Mouse (Mus musculus): ENCODE data around the gene Trim2.

Trim2 gene

DNA sequence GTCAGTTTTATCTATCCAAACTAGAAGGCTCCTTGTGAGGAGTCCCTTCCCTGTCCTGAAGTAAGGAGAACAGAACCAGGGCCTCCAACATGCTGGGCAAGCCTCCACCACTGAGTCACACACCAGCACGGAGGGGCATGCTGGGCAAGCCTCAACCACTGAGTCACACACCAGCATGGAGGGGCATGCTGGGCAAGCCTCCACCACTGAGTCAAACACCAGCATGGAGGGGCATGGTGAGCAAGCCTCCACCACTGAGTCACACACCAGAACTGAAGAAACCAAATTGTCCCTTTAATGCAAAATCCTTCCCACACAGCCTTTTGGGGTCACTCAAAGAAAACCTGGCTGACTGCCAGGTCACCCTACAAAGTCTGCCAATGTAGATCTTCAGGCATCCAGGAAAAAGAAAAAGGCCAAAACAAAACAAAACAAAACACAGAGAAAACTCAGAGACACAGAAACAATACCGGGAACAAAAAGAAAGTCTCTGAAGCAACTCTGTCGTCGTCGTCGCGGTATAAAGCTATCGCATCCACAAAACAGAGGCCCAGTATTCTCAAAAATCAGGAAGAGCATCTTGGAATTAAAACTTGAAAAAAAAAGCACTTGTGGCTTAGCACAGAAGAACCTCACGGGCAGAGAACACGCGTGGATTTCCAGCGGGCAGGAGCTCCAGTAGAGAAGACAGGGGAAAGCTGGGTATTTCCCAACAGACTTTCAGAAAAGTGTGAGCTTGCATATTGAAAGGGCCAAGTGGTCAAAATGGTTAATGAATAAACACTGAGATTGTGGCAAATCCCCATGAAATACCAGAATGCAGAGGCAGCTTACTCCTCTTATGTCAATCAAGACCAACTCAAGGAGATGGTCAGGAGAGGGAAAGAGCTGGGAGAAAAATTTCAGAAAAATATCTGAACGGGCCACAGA lies 12.7 kb downstream of the Trim2 start:
- in situ Hi-C loops (cut with MseI, MboI), result no loop called here

DNA sequence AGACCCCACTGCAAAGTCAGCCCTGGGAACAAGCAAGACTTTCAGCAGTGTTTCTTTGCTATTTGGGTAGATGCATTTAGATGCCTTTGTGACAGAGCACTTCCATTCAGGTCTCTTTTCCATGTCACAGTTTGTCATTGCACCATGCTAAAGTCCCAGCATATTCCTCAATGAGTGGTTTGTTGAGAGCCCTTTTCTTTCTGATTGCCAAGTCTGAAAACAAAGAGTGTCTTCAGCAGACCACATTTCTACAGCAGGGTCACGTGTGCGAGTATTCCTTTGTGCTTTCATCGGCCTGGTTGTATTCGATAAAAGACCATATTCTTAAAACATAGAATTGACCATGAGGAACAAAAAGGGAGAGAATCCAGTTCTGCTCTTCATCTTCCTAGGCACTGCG lies 14.4 kb downstream of the Trim2 start:
- in situ Hi-C loops (cut with MseI, MboI), result no loop called here

DNA sequence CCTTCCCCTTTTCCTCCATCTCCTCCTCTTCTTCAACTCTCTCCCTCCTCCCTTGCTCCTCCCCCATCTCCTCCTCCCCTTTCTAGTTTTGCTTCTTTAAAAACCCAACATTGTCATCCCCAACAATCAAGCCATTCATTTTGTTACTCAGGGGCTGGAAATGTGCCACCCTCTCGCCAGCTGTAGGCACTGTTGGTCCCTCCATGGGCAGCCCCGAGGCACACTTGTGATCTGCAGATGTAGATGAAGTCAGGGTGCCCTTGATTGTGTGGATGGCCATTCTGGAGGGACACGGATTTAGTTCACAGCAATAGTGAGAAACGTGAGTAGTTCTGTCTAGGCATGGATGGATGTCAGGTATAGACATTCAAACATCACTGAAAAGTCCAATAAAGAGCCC lies 17.7 kb downstream of the Trim2 start:
- in situ Hi-C loops (cut with MseI, MboI), result no loop called here

DNA sequence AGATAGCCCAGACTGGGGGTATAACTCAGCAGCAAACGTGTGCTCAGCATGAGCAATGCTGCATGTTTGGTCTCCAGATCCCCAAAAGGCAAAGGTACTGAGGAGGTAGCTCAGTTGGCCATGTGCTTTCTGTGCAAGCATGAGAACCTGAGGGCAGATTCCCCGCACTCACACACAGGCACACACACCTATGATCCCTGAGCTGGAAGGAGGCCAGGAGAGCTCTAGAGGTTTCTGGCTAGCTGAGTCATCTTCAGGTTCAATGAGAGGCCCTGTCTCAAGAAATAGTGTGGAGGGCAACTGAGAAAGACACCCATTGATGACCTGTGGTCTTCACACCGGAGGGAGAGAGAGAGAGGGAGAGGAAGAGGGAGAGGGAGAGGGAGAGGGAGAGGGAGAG lies 19.4 kb downstream of the Trim2 start:
- in situ Hi-C loops (cut with MseI, MboI), result no loop called here

DNA sequence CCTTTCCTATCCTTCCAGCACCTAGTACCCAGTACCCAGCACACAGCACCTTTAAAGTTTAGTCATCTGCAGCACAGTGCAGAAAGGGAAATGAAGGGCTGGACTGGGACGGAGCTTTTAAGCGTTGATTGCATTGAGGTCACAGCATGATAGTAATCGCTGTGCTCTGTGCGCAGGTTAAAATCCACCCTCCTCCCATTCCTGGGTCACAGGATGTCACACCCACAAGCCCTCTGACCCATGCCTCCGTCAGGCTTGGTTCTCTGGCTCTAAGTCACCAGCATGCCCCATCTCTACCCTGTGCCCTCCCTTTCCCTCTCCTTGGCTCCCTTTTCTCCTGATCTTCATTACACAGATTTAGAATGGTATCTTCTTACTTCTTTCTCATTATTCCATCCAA lies 20.4 kb downstream of the Trim2 start:
- in situ Hi-C loops (cut with MseI, MboI), result no loop called here

DNA sequence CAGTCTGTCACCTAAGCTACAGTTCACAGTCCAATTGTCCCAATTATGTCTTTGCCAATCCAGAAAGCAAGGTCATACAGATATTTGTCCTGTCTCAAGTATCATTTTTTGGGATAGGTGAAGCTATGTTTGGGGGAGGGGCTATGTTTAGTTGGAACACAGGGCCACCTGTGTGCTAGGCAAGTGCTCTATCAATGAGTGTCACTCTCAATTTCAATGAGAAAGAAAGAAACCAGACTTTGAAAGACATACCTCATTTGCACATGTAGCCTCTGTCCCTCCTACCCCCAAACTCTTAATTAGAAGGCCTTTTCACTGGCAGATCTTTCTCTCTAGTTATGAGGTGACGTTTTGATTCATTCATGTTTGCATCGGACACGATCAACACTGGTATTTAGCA lies 21.9 kb downstream of the Trim2 start:
- in situ Hi-C loops (cut with MseI, MboI), result no loop called here

DNA sequence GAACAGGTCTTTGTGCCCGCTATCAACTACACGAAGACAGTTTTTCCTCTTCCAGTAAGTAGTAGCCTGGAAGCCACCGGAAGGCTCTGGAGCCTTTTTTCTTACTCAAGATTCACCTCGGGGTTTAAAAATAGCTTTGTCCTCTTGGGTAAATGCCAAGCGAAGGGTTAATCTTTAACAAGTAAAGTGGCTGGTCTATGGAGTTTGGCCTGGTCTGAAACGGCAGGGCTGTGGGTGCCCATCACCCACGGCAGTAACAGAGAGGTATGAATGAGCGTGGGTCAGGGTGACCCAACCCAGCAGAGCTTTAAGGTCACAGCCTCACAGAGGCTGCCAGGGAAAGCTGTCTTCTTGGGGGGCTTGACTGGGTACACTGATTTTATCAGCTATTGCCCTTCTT lies 23.2 kb downstream of the Trim2 start:
- in situ Hi-C loops (cut with MseI, MboI), result no loop called here

DNA sequence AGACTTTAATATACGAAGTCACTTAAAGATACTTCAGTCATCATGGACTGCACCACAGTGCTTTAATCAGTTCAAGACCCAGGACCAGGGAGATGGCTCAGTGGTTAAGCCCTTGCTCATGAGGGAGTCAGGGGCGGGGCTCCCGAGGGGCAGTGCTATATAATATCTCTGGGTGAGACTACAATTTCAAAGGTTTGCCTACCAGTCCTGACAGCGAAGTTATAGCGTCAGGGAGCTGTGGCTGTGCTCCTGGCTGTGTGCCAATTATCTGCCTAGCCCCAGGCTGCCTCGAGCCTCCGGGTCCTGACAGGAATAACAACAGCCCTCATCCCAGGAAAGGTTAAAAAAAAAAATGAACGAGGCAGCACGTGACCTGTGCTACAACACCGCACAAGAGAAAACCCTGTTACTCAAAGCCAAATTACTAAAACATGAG lies 24.7 kb downstream of the Trim2 start:
- in situ Hi-C loops (cut with MseI, MboI), result no loop called here

DNA sequence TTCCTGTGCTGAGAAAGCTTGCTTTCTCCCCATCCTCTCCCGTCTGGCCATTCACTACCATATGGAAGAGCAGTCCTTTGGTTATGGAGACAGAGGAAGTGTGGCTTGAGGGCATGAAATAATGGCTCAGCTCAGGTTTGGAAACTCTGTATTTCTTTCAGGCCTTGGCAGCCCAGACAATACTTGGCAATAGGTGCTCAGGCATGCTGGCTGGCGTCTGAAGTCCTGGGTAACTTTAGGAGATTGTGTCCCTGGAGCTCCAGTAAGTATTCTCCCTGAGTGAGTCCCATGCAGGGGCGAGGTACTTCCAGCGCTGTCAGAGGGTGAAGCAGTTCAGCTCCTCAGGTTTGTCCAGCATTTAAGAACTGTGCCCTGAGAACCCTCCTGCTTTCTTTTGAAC lies 27.9 kb downstream of the Trim2 start:
- in situ Hi-C loops (cut with MseI, MboI), result no loop called here

DNA sequence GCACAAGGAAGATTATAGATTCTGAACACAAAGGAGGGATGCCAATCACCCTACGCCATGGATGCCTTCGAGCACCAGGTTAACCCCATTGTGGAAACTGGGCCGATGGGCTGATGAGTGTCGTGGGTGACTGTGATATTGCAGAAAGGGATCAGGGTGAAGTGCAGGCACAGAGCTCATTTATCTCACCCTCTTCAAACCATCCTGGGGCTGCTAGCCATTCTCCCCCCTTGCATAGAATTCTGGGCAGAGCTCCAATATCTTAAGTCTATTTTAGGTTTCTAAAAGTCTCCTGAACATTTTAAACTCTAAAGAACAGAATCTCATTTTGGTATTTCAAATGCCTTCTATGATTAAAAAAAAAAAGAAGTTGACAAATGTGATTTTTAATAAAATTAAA lies 31.6 kb downstream of the Trim2 start:
- in situ Hi-C loops (cut with MseI, MboI), result no loop called here

DNA sequence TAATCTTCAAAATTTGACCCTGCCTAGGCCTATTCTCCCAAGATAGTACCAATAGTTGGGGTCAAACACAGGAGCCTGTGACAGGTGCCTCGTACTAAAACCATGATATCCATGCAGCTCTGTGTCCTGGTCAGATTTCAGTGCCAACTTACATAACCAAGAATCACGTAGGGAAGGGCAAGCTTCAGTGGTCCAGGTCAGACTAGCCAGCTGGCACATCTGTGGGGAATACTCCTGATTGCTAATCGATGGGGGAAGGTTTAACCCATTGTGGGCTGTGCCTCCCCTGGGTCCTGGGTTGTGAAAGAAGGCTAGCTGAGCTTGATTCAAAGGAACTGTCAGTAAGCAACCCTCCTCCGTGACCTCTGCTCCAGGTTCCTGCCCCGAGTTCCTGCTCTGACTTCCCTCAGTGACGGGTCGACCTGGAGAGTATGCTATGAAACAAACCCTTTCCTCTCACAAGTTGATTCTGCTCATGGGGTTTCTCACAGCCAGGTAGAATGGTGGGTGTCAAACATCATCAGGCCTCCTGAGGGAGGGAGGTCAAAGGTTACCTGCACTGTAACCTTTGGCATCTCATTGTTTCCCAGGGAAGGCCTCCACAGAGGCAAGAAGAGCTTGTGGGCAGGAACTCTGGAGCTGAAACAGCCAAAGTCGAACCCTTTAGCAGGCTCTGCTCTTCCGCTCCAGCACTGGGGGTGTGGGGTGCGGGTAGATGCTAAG lies 34.2 kb downstream of the Trim2 start:
- in situ Hi-C loops (cut with MseI, MboI), result no loop called here

DNA sequence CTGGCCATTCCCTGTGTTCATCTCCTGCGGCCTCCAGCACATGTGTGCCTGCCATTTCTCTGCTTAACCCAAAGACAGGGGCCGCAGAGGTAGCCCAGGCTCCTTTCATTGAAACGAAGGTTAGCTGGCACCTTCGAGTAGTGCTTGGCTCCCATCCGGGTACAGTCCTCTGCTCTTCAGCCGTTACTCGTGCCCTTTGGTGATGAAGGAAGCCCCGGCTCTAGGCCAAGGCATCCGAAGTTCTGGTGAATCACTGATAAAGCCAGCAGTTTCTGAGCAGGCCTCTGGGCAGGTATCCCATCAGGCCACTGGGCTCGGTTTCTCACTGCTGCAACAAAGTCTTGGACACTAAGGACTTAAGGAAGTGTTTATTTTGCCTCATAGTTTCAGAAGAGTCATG lies 34.9 kb downstream of the Trim2 start:
- in situ Hi-C loops (cut with MseI, MboI), result no loop called here

DNA sequence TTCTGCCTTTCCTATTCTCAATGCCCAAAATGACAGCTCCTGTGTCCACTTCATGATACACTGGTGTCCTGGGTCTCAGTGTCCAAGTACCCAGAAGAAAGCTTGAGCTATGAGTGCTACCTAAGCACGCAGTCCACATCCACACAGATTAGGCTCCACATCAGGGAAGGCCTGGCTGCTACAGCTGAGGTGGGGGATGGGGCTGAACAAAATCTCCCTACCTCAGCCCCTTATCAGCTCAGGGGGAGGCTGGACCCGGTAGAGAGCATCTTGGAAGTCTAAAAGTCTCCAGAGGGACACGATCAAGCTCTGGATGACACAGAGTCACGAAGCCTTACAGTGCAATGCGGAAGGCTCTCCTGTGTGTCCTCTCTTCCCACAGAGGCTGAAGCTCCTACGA lies 35.6 kb downstream of the Trim2 start:
- in situ Hi-C loops (cut with MseI, MboI), result no loop called here

DNA sequence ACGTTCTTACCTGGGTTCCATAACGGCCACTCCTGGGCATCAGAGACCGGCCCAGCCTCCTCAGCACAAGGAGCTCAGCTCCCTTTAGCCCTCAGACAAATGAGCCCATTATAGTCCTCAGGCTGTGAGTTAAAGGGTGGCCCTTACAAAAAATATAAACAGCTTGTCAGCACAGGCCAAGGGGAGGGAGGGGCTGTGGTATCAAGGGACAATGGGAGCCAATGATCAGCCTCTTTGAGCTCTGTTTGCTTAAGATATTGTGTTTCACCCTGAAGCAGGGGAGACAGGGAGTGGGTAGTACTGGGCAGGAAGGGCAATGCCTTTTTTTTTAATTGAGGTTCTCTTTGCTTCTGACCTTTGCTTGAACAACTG lies 36.1 kb downstream of the Trim2 start:
- in situ Hi-C loops (cut with MseI, MboI), result no loop called here

DNA sequence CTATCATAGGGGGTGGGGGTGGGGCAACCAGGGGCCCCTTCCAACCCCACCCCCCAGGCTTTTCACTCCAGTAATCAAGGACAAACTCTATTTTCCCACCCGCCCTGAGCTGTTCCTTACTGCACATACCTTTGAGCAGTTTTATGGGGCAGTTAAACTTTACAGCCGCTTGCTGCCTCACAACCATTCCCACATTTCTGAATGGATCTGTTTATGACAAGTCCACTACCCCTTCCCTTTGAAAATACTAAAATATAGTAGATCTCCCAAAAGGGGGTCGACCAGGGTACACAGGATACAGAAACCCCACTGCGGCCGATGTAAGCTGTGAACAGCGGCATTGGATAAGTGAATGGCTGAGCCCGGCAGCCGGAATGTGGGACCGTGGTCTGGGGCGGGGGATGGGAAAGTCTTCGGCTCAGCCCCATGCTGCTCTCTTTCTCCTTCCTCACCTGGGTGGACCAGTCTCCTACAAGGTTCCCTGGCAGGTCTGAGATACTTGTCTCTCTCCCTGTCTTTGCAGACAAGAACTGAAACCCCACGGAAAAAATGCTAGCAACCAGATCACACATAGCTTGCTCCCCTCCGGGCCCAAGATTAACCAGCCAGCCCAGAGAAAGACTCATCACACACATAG lies 36.6 kb downstream of the Trim2 start:
- in situ Hi-C loops (cut with MseI, MboI), result no loop called here

DNA sequence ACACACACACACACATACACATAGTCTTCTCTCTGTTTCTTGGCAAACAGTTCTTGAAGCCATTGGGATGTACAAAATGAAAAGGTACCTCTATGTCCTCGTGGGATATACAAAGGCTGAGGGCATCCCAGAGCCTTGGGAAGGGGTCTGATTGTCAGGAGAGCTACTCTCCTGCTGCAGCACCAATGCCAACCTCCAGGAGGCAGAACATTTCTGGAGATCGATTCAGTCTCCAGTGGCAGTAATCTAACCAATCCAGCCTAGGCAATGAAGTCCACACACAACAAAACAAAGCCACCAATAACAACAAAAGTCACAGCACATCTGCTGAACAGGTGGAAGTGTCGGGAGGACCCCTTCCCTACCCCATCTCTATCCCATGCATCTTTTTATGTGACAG lies 38.2 kb downstream of the Trim2 start:
- in situ Hi-C loops (cut with MseI, MboI), result no loop called here

DNA sequence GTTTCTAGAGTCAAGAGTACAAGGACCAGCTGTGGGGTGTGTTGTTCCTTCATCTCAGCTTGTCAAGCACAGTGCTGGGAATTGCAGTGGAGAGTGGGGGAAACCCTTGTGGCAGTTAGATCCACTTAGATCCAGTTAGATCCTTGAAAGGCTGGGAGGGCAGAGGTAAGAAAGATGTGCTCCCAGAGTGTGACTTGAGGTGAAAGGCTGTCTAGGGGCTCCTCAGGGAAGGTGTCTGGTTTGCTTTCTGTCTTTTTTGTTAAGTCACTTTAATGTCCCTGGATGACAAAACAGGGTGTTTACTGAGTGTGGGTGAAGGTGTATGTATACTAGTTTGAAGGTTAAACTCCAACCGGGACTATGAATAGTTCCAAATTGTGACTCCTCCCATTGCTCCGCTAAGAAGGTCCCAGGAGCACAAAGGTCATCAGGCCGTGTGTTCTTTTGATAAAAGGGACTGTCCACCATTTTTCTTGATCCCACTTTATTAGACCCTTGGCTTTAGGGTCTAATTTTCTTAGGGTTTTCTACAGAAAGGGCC lies 40.2 kb downstream of the Trim2 start:
- in situ Hi-C loops (cut with MseI, MboI), result no loop called here

DNA sequence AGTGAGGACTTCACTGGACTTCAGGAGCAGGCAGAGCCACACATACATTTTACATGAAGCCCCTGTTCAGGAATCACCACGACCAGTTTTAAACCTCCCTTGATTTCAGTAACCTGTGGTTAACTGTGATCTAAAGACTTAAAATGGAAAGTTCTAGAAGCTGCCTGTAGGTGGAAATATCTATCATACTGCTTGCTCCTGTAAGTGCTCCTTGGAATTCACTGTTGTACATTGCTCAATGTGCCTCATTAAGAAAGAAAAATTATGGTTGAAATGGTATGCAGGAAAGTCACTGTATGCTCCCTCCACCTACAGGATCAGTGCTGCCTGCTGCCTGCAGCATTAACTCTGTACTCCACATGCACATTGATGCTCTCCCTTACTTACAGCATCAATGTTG lies 41.6 kb downstream of the Trim2 start:
- in situ Hi-C loops (cut with MseI, MboI), result no loop called here

DNA sequence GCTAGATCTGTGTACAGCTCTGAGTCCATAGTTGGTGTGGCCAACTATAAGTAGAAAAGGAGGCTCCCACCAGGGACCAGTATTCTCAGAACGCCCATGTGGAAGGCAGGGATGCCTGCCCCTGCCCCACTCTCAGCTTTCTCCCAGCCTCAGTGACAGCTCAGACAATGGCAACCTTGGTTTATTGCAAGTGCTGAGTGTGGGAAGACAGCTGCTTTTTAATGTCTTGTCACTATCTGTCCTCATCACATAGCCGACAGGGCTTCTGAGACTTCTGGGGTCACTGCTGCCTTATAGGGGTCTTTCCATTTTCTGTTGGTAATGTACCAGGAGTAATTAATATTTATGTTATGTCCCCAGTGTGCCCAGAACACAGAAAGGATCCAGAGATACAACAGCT lies 42.3 kb downstream of the Trim2 start:
- in situ Hi-C loops (cut with MseI, MboI), result no loop called here

DNA sequence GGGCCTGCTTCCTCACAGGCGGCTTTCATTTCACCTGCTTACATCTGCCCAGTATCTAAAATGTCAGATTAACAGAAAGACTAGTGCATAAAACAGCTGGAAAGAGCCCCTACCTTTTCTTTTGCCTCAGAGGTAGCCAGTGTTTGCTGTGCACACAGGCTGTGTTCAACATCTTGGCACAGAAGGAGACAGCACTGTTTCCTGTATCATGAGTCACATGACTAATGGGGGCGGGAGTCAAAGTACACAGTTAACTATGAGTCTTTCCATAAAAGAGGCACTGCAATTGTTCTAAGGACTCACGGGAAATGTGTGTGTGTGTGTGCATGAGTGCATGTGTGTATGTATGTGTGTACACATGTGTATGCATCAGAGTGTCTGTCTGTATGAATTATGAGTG lies 43.9 kb downstream of the Trim2 start:
- in situ Hi-C loops (cut with MseI, MboI), result no loop called here

DNA sequence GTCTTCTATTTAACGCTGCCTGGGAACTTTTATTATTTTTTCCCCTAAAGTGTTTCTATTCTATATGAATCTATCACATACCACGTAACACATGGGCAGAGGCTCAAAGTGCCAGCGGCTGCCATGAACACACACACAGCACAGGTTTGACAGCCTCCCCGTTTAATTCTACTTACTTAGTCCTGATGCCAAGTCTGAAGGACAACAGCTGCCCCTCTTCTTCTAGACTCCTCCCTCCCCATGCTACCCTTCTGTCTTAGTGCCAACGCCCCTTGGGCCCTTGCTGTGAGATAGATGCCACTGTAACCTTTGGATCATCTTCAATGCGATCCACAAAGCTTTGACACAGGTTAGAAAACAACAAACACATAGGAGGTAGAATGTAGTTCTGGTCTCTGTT lies 44.8 kb downstream of the Trim2 start:
- in situ Hi-C loops (cut with MseI, MboI), result no loop called here

DNA sequence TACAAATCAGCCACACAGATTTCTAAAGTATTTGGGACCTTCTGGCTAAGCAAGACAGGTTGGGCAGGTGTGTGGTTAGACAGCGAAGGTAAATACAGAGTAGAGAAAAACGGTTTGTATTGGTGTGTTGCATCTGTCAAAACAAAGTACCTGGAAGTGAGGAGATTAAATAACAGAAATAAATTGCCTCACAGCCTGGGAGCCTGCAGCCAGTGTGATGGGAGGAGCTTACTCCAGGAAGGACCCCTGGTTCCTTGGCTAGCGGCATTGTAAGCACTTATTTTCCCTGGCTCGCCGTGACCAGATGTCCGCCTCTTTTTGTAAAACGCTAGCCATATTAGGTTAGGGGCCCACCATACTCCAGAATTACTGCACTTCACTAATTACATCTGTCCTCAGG lies 45.8 kb downstream of the Trim2 start:
- in situ Hi-C loops (cut with MseI, MboI), result no loop called here

Measured in mouse trophoblast stem cell (cell line).